Mouse (Mus musculus): Measurements from ENCODE around the gene Kpna7. TPM values are rescaled to one million over a fixed set of nuclear protein-coding genes. Genes with fewer than 3 reads are reported as not detected.

The Kpna7 gene
- 0.05 and 0.09 TPM in 2 replicates for polyA plus RNA-seq (2012; rRNA removed)

DNA sequence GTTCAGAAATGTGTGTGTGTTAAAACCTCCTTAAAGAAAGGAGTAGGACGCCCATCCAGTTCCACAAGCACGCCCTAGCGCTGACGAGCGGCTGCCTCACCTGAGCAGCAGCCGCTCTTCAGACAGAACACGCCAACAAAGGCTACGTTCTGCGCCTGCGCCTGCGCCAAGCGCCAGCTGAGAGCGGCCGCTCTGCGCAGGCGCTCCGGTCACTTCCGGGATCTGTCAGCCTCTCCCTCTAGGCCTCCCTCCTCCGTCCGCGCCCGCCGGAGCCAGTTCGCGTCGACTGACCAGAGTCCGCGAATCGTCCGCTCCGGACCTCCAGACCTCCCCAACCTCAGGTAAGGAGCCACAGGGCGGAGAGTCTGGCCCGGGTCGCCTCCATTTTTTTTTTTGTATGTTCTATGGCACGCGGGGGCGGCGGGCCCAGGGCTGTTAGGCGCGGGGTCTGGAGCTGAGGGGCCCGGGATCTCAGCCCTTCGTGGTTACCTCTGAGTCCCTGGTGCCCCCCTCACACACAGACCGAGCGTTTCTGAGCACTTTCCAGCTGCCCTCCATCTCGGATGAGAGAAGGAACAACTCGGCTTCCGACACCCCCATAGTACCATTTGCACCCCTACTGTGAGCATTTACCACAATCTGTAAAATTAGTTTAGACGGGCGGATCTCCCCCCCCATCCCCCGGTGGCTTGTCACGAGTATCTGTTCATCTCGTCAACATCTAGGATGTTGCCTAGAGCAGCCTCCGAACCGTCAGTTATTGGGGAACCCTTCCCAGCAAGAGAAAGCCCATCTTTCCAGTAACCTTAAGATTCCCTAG is at the start of gene Kpna7, which contains the start of gene Arpc1a:
Kpna7 (minus strand) TSS at position 399 of the 820 bp plus-strand sequence.
Arpc1a (plus strand) TSS at position 199 of the 820 bp plus-strand sequence.

DNA sequence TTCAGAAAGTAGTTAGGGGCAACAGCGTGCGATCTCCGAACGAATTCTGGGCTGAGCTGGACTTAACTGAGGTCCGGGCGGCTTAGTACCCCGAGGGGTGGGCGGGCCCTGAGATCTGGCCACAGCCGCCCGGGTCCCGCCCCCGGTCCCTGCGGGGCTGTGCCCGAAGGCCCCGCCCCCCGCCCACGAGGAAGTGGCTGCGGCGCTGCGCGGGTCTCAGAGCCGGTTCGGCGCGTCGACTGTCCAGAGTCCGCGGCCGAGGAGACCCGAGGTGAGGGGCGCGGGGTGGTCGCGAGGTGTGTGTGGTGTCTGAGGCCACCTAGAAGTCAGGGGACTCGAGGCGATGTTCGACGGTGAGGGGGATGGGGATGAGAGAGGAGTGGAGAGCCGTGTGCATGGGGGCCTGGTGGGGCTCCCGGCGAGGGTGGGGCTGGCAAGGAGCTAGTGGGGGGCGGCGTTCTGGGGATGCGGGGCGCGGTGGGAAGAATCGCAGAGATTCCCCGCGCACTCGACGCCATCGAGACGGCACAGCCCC is 30.3 kb upstream of the Kpna7 start, which contains the start of gene Arpc1b:
Arpc1b (plus strand) TSS at position 145 of the 535 bp plus-strand sequence.

DNA sequence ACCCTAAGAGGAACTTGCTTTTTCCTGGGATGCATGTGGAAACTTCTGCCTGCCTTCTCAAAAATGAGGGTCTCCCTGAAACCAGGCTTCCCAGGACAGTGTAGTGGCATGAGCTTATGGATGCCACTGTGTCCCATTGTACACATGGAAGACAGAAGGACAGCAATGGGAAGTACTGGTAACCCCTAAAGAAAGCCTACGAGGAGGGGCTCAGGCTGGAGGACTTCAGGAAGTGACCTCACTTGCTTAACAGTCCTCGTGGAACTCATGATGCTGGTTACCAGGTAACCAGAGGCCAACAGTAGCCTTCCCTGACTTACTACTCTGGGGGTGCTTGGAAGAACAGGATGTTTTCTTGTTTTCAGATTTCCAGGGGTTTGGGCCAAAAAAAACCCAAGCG is 41.1 kb downstream of the Kpna7 start, which contains the start of gene 1700018F24Rik:
1700018F24Rik (plus strand) TSS at position 301 of the 400 bp plus-strand sequence.

DNA sequence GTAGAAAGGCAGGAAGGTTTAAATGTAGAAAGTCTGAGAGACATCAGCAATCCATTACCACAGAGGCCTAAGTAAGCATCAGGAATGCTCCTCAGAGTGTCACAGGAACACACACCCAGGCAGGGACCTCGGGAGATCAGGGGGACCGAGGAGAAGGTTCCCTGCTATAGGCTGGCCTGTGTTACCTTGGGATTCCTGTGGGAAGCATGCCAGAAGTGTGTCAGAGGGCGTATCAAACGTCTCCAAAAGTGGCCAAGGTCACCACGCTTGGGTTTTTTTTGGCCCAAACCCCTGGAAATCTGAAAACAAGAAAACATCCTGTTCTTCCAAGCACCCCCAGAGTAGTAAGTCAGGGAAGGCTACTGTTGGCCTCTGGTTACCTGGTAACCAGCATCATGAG is 51.4 kb downstream of the Kpna7 start, which contains the start of gene Gm4871:
Gm4871 (minus strand) TSS at position 364 of the 400 bp plus-strand sequence.

DNA sequence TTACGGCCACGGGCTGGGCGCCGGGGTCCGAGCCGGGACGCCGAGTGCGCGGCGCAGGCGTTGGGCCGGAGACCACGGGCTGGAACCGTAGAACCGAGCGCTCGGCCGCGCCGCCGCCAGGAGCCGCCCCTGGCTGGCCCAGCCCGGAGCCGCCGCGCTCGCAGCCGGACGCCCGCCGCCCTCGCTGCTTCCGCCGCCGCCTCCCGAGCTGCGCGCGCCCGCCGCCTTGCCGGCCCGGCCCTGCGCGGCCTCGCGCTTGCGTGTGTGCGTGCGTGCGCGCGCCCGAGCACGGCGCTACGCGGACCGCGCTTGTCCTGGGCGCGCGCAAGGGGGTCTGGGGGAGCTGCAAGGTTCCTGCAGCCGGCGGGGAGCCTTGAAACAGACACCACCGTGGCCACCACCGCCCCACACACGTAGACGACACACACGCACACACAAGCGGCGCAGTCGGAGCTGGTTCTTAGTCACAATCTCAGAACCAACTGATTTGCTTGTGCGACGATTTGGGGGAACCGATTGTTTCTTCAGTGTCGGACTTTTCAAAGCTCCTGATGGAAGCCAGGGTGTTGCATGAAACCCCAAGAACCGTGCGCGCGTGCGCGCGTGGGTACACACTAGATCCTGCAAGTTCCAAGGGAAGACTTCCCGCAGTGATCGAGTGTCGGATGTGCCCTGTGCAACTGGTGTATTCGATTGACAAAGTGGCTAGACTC is 118.0 kb downstream of the Kpna7 start, which contains the start of gene Smurf1:
Smurf1 (minus strand) TSS at position 209 of the 713 bp plus-strand sequence.

Other genes with a start within 250 kb of the Kpna7 start
- gene Smurf1, start 118.2 kb downstream of the Kpna7 start, polyA plus RNA-seq (2012; rRNA removed): 1.4 TPM in 2 replicates
- gene Gm4871, start 51.3 kb downstream of the Kpna7 start, polyA plus RNA-seq (2012; rRNA removed): not detected in 2 replicates
- gene 1700018F24Rik, start 41.0 kb downstream of the Kpna7 start, polyA plus RNA-seq (2012; rRNA removed): not detected in 2 replicates
- gene Arpc1a, start 200 bp downstream of the Kpna7 start, polyA plus RNA-seq (2012; rRNA removed): 40.3 and 49.6 TPM in 2 replicates
- gene Arpc1b, start 30.2 kb upstream of the Kpna7 start, polyA plus RNA-seq (2012; rRNA removed): 64.2 and 70.6 TPM in 2 replicates
- 51.0 and 57.0 TPM in 2 replicates for gene Pdap1, start 56.2 kb upstream of the Kpna7 start, polyA plus RNA-seq (2012; rRNA removed)
- 86.6 and 96.6 TPM in 2 replicates for gene Bud31, start 56.3 kb upstream of the Kpna7 start, polyA plus RNA-seq (2012; rRNA removed)
- 5.4 and 5.7 TPM in 2 replicates for gene Ptcd1, start 83.1 kb upstream of the Kpna7 start, polyA plus RNA-seq (2012; rRNA removed)
- gene Cpsf4, start 83.2 kb upstream of the Kpna7 start, polyA plus RNA-seq (2012; rRNA removed): 27.1 and 29.8 TPM in 2 replicates
- 202 and 203 TPM in 2 replicates for gene Atp5j2, start 108.0 kb upstream of the Kpna7 start, polyA plus RNA-seq (2012; rRNA removed)
- 2.5 and 2.6 TPM in 2 replicates for gene Zkscan14, start 117.8 kb upstream of the Kpna7 start, polyA plus RNA-seq (2012; rRNA removed)
- 2.3 and 2.4 TPM in 2 replicates for gene Zkscan5, start 120.5 kb upstream of the Kpna7 start, polyA plus RNA-seq (2012; rRNA removed)
- 8.5 and 9.3 TPM in 2 replicates for gene Zfp655, start 147.7 kb upstream of the Kpna7 start, polyA plus RNA-seq (2012; rRNA removed)
- gene Zscan25, start 196.5 kb upstream of the Kpna7 start, polyA plus RNA-seq (2012; rRNA removed): 3.8 and 4.3 TPM in 2 replicates

Measured in liver, embryonic 14 days (tissue).